Mouse (Mus musculus): ENCODE measurements around the gene Kcnk6. TPM values are rescaled to one million over a fixed set of nuclear protein-coding genes. Genes with fewer than 3 reads are reported as not detected.
"Not testable (repeated sequence)": the region's sequence is repeated elsewhere in the genome, so short reads cannot be mapped to it uniquely, and the experiment has no call there.

Kcnk6 gene
- total and polyA plus RNA-seq, 2 experiments from 2014 or later: 1.5 to 6.1 TPM

- DNase-seq (ENCODE audit: low spot score): peak; percentile 55
- Histone ChIP-seq H3K27ac (peak overlapping the region; percentile 32; the same call in 1 of the 2 replicates), H3K9ac (replicated peaks; ENCODE audit: low read length) (0 out of 2 replicates have a peak overlapping the region, but pooled peaks have one; percentile 30), H3K4me1 (ENCODE audit: insufficient read depth, low read length) (no peaks in the 10 kb centered on the region), H3K9me3 (ENCODE audit: low read length) (peaks cover 2% of the 10 kb centered on the region; the same call in 1 of the 2 replicates), H3K27me3 (ENCODE audit: insufficient read depth, low read length) (no peaks in the 10 kb centered on the region; the same call in 1 of the 2 replicates), H3K4me2 (ENCODE audit: low read depth, low read length) (peak overlapping the region; percentile 35), H3K36me3 (ENCODE audit: insufficient read depth, low read length) (no peaks in the 10 kb centered on the region), H3K4me3 (ENCODE audit: low read length) (peak overlapping the region; percentile 6; the same call in 1 of the 2 replicates)
- ATAC-seq: peak; percentile 71
- 13% methylated on average over 16 of the region's 16 CpGs for WGBS
- TF ChIP-seq CTCF (IDR thresholded peaks at IDR 0.05; ENCODE audit: low read depth): no peak
These were observed 7.4 kb downstream of the Kcnk6 start for GRCm38 (mm10) chr7:29224756-29225394.

- Histone ChIP-seq H3K4me1 (ENCODE audit: insufficient read depth, low read length) (no peaks in the 10 kb centered on the region), H3K27me3 (ENCODE audit: insufficient read depth, low read length) (no peaks in the 10 kb centered on the region), H3K4me2 (ENCODE audit: low read depth, low read length) (no peak overlapping the region), H3K9me3 (ENCODE audit: low read length) (peaks cover under 1% of the 10 kb centered on the region; the same call in 1 of the 2 replicates), H3K9ac (replicated peaks; ENCODE audit: low read length) (no peak overlapping the region), H3K4me3 (ENCODE audit: low read length) (no peak overlapping the region), H3K36me3 (ENCODE audit: insufficient read depth, low read length) (no peaks in the 10 kb centered on the region), H3K27ac (no peak overlapping the region)
- WGBS: 41% methylated on average over 15 of the region's 15 CpGs
- no peak for ATAC-seq
- DNase-seq (ENCODE audit: low spot score): peak; percentile 32
- TF ChIP-seq CTCF (IDR thresholded peaks at IDR 0.05; ENCODE audit: low read depth): no peak
These were observed 17.5 kb downstream of the Kcnk6 start for GRCm38 (mm10) chr7:29214846-29215245.

- TF ChIP-seq CTCF (IDR thresholded peaks at IDR 0.05; ENCODE audit: low read depth): no peak
- H3K9ac ChIP-seq (replicated peaks; ENCODE audit: low read length): no peak overlapping the region
- 58% methylated on average over 2 of the region's 2 CpGs for WGBS
- H3K27me3 ChIP-seq (ENCODE audit: insufficient read depth, low read length): no peaks in the 10 kb centered on the region
- H3K4me3 ChIP-seq (ENCODE audit: low read length): no peak overlapping the region
- H3K9me3 ChIP-seq (ENCODE audit: low read length): no peaks in the 10 kb centered on the region
- DNase-seq (ENCODE audit: low spot score): no peak
- H3K4me1 ChIP-seq (ENCODE audit: insufficient read depth, low read length): no peaks in the 10 kb centered on the region
- no peak for ATAC-seq
- H3K27ac ChIP-seq: no peak overlapping the region
- H3K4me2 ChIP-seq (ENCODE audit: low read depth, low read length): no peak overlapping the region
- no peaks in the 10 kb centered on the region for H3K36me3 ChIP-seq (ENCODE audit: insufficient read depth, low read length)
These were observed 18.1 kb downstream of the Kcnk6 start for GRCm38 (mm10) chr7:29214236-29214635.

GRCm38 (mm10) chr7:29213675-29214082 is 18.6 kb downstream of the Kcnk6 start, which contains the start of gene Catsperg1:
TSS of gene Catsperg1 (minus strand) at chr7:29214035.
- Histone ChIP-seq H3K27me3 (ENCODE audit: insufficient read depth, low read length) (no peaks in the 10 kb centered on the region), H3K4me2 (ENCODE audit: low read depth, low read length) (peak within 1 kb of the TSS; percentile 40), H3K9me3 (ENCODE audit: low read length) (no peaks in the 10 kb centered on the region), H3K9ac (replicated peaks; ENCODE audit: low read length) (no peak within 1 kb of the TSS), H3K4me1 (ENCODE audit: insufficient read depth, low read length) (no peaks in the 10 kb centered on the region), H3K27ac (peak within 1 kb of the TSS; percentile 36; the same call in 1 of the 2 replicates), H3K36me3 (ENCODE audit: insufficient read depth, low read length) (no peaks in the 10 kb centered on the region), H3K4me3 (ENCODE audit: low read length) (peak within 1 kb of the TSS; percentile 10; the same call in 1 of the 2 replicates)
- DNase-seq (ENCODE audit: low spot score): peak; percentile 78
- WGBS: 3% methylated on average over 20 of the region's 20 CpGs
- no peak for TF ChIP-seq CTCF (IDR thresholded peaks at IDR 0.05; ENCODE audit: low read depth)
- ATAC-seq: peak; percentile 81

- not testable (repeated sequence) for DNase-seq (ENCODE audit: low spot score); H3K27me3 ChIP-seq (ENCODE audit: insufficient read depth, low read length); H3K9ac ChIP-seq (replicated peaks; ENCODE audit: low read length); H3K4me1 ChIP-seq (ENCODE audit: insufficient read depth, low read length); H3K36me3 ChIP-seq (ENCODE audit: insufficient read depth, low read length); H3K9me3 ChIP-seq (ENCODE audit: low read length)
- WGBS: 16% methylated on average over 40 of the region's 40 CpGs
- peak overlapping the region; percentile 36; the same call in 1 of the 2 replicates for H3K27ac ChIP-seq
- 0 out of 2 replicates have a peak overlapping the region, but pooled peaks have one; percentile 10 for H3K4me3 ChIP-seq (ENCODE audit: low read length)
- peak overlapping the region; percentile 40 for H3K4me2 ChIP-seq (ENCODE audit: low read depth, low read length)
- 0 out of 2 replicates have a peak, but pooled peaks have one; percentile 9 for ATAC-seq
These were observed 19.3 kb downstream of the Kcnk6 start for GRCm38 (mm10) chr7:29212775-29213560.

- no peak for TF ChIP-seq CTCF (IDR thresholded peaks at IDR 0.05; ENCODE audit: low read depth)
- Histone ChIP-seq H3K4me3 (ENCODE audit: low read length) (peak overlapping the region; percentile 38; the same call in 1 of the 2 replicates), H3K9ac (replicated peaks; ENCODE audit: low read length) (no peak overlapping the region), H3K4me1 (ENCODE audit: insufficient read depth, low read length) (no peaks in the 10 kb centered on the region), H3K27me3 (ENCODE audit: insufficient read depth, low read length) (no peaks in the 10 kb centered on the region), H3K27ac (0 out of 2 replicates have a peak overlapping the region, but pooled peaks have one; percentile 41), H3K36me3 (ENCODE audit: insufficient read depth, low read length) (no peaks in the 10 kb centered on the region), H3K9me3 (ENCODE audit: low read length) (no peaks in the 10 kb centered on the region), H3K4me2 (ENCODE audit: low read depth, low read length) (peak overlapping the region; percentile 53; the same call in 1 of the 2 replicates)
- ATAC-seq (no peak), DNase-seq (ENCODE audit: low spot score) (peak; percentile 15)
- 15% methylated on average over 26 of the region's 26 CpGs for WGBS
These were observed 20.0 kb downstream of the Kcnk6 start for GRCm38 (mm10) chr7:29212199-29212765.
